Comparison of ENCODE assay signal across 17 mouse cellular contexts in the genomic region with DNA sequence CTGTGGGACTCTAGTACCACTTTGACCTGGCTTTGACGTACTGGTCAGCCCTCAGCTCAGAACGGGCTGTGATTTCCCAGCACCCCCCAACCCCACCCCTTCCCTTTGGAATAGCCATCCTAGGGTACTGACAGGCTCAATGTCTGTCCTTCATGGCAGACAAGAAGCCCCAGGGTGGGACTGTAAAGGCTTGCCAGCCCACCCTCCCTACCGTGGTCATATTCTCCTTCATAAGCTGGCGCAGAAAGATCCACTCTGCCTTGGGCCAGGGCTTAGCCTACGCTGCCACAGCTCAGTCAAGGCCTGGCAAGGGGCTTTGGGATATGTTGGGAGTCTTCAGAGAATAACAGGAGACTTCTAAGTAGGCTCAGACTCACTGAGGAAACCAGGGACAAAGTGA. TPM values are rescaled to one million over a fixed set of nuclear protein-coding genes. Genes with fewer than 3 reads are reported as not detected.
DNase-seq lines count a peak whose midpoint lies in the region; ATAC-seq and TF ChIP-seq lines count a peak whose summit lies in the region.
"Had no signal": no experiment of that assay in that cellular context is flagged by ENCODE, and none has a peak within 500 bp of the region (broad histone marks: within the 10 kb centered on the region; RNA-seq: fewer than 3 reads in every experiment).

No protein-coding gene starts in this region.

- H3K4me2 ChIP-seq in limb, embryonic 15.5 days, result no peak overlapping the region
- H3K4me2 ChIP-seq: heart, embryonic 11.5 days; hindbrain, embryonic 13.5 days had no signal

- peak; percentile 71 to 73 for DNase-seq in cerebellum, postnatal 10 days
- no peak for DNase-seq in cerebellum, adult 18-20 months
- DNase-seq in gastrocnemius, adult 2 months, result peak; percentile 17
- DNase-seq in gastrocnemius, adult 18-20 months (ENCODE audit: low spot score), result no peak
- DNase-seq in limb, embryonic 10.5 days (ENCODE audit: low spot score), result no peak
- DNase-seq in left cerebral cortex, adult 9 months (ENCODE audit: low spot score in 2 of 2), result no peak
- DNase-seq: adrenal gland, adult 8-10 months; adrenal gland, postnatal 25 days had no signal

- no peak overlapping the region for H3K4me3 ChIP-seq in gastrocnemius, adult 2 months
- no peak overlapping the region for H3K4me3 ChIP-seq in limb, embryonic 10.5 days
- H3K4me3 ChIP-seq in limb, embryonic 15.5 days, result no peak overlapping the region
- H3K4me3 ChIP-seq: hindbrain, embryonic 13.5 days had no signal

- WGBS in limb, embryonic 10.5 days, result 86% methylated on average over 5 of the region's 5 CpGs
- 76% methylated on average over 5 of the region's 5 CpGs for WGBS in limb, embryonic 15.5 days

- intact Hi-C loops in gastrocnemius, adult 2 months (cut with DNase I), result no loop called here

- no peaks in the 10 kb centered on the region for H3K9me3 ChIP-seq in limb, embryonic 10.5 days (replicated peaks)
- no peaks in the 10 kb centered on the region for H3K9me3 ChIP-seq in limb, embryonic 15.5 days
- H3K9me3 ChIP-seq: hindbrain, embryonic 13.5 days had no signal

- no peak overlapping the region for H3K9ac ChIP-seq in limb, embryonic 15.5 days
- H3K9ac ChIP-seq: hindbrain, embryonic 13.5 days had no signal

- H3K27ac ChIP-seq in gastrocnemius, adult 2 months, result 0 out of 2 replicates have a peak overlapping the region, but pooled peaks have one; percentile 16
- peak overlapping the region; percentile 77 for H3K27ac ChIP-seq in limb, embryonic 10.5 days
- peak overlapping the region; percentile 60 for H3K27ac ChIP-seq in limb, embryonic 15.5 days
- H3K27ac ChIP-seq: hindbrain, embryonic 13.5 days had no signal

- TF ChIP-seq CTCF in gastrocnemius, adult 2 months (IDR thresholded peaks at IDR 0.05), result no peak

- H3K4me1 ChIP-seq in limb, embryonic 10.5 days, result peaks cover 30% of the 10 kb centered on the region
- H3K4me1 ChIP-seq in limb, embryonic 15.5 days, result peaks cover 18% of the 10 kb centered on the region

- no peaks in the 10 kb centered on the region; the same call in 1 of the 2 replicates for H3K27me3 ChIP-seq in limb, embryonic 10.5 days (ENCODE audit: low read depth, poor library complexity, severe bottlenecking)
- H3K27me3 ChIP-seq in limb, embryonic 15.5 days, result no peaks in the 10 kb centered on the region

- no peaks in the 10 kb centered on the region for H3K36me3 ChIP-seq in limb, embryonic 10.5 days
- no peaks in the 10 kb centered on the region for H3K36me3 ChIP-seq in limb, embryonic 15.5 days
- H3K36me3 ChIP-seq: hindbrain, embryonic 13.5 days had no signal

- ATAC-seq in limb, embryonic 15.5 days (ENCODE audit: insufficient number of reproducible peaks, low FRiP score, low TSS enrichment, low read depth), result no peak
- ATAC-seq: activated CD4-positive, CD25-positive, alpha-beta regulatory T cell, adult 4 months; forebrain, embryonic 14.5 days; hindbrain, embryonic 16.5 days; inflammation-experienced regulatory T-cells, adult 6 months had no signal

RNA-seq across cellular contexts. Expression of a gene that starts 37.1 kb away (rescaled TPM):
- 1 to 10 TPM; 2.0 to 3.2 TPM for total RNA-seq in gastrocnemius, adult 2 months (2021)
- 1 to 10 TPM; 1.4 to 1.7 TPM for total RNA-seq in gastrocnemius, adult 18-20 months (2021)
- 0.14 and 0.19 TPM in 2 replicates for polyA plus RNA-seq in limb, embryonic 10.5 days (2016; fragmentation: Nextera tagmentation; extraction: Ambion mirVana)
- 1.3 and 1.8 TPM in 2 replicates for polyA plus RNA-seq in limb, embryonic 15.5 days (2015; fragmentation: Nextera tagmentation; extraction: Ambion mirVana)
- total RNA-seq: adrenal gland, adult 8-10 months; adrenal gland, postnatal 25 days; heart, adult 8-10 months; hematopoietic stem cell, adult 5-6 weeks had no signal
- polyA plus RNA-seq: activated CD4-positive, CD25-positive, alpha-beta regulatory T cell, adult 4 months; forebrain, embryonic 14.5 days; inflammation-experienced regulatory T-cells, adult 6 months had no signal

Comparison
In these comparisons a context has a peak if more than half of its experiments do, and no peak if none do; other contexts are left out.
1. DNase-seq: peak in cerebellum, postnatal 10 days (2 of 2) and gastrocnemius, adult 2 months (single experiment); none in cerebellum, adult 18-20 months (0 of 2), gastrocnemius, adult 18-20 months (single experiment), limb, embryonic 10.5 days (single experiment) and left cerebral cortex, adult 9 months (0 of 2).
2. H3K27ac ChIP-seq: peak in every context shown above with its lines; median percentile 77 in limb, embryonic 10.5 days; 60 in limb, embryonic 15.5 days; 16 in gastrocnemius, adult 2 months.